Mouse (Mus musculus): ENCODE data around the gene Man1c1. TPM values are rescaled to one million over a fixed set of nuclear protein-coding genes. Genes with fewer than 3 reads are reported as not detected.

Man1c1 gene
- polyA plus RNA-seq, 1 experiment from 2014 or later: 1.2 TPM

DNA sequence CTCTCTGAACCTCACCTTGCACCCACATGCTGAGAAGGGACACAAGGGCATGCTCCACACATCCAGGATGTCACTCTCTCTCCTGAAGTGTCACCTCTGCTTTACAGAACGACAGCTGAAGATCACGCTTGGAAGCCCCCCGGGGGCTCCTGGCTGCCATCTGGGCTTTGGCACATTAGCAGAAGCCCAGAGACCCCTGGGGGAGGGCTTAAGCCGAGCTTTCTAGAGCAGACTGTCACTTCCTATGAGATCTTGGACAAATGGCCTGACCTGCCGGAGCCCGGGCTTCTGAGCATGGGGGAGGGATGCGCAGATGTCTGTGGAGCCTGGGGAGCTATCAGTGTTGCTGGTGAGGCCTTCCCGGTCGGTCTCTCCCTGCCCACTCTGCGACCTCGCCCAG is 128.6 kb downstream of the Man1c1 start:
- Histone ChIP-seq H3K27me3 (no peaks in the 10 kb centered on the region), H3K4me3 (replicated peaks) (no peak overlapping the region), H3K27ac (no peak overlapping the region), H3K4me1 (replicated peaks) (peaks cover 15% of the 10 kb centered on the region), H3K4me2 (no peak overlapping the region), H3K9ac (no peak overlapping the region), H3K9me3 (replicated peaks) (no peaks in the 10 kb centered on the region), H3K36me3 (peaks cover 6% of the 10 kb centered on the region; the same call in 1 of the 2 replicates)
- ATAC-seq (ENCODE audit: low read depth) (no peak), DNase-seq (no peak)
- WGBS (ENCODE audit: insufficient replicate concordance): 63% methylated on average over 11 of the region's 11 CpGs

DNA sequence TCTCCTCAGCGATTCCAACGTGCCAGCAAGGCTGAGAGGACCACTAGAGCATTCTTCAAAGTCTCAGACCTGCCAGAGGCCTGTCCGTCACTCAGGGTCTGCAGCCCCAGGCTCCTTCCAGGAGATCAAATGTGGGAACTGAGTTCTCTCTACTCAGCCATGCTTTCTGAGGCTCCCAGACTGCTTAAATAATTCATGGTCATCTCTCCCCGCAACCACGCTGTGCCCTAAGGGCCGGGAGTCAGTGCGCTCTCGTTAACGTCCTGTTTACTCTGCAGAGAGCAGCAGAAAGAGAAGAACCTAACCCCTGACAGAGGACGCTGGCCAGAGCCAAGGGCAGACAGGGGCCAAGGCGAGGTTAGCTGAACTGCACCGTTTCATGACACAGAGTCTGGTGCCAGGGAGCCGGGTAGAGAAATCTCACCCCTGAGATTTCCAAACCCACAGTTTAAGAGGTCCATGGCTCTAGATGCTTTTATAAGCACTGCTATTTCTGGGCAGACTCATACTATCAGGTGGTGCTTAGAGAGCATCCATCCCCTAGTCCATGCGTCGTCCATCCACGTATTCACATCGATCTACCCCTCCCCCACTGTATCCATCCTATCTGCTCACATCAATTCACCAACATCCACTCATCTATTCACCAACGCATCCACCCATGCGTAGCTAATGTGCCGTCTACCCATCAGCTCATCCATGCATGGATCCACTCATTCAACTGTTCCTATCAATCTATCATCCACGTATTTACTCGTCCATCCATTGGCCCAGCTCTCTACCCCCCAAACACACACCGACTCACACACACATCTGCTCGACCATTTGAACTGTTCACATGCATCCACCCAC is 131.4 kb downstream of the Man1c1 start:
- Histone ChIP-seq H3K27ac (no peak overlapping the region), H3K4me3 (replicated peaks) (no peak overlapping the region), H3K27me3 (no peaks in the 10 kb centered on the region), H3K9me3 (replicated peaks) (no peaks in the 10 kb centered on the region), H3K4me2 (no peak overlapping the region), H3K36me3 (peaks cover 6% of the 10 kb centered on the region; the same call in 1 of the 2 replicates), H3K9ac (no peak overlapping the region), H3K4me1 (replicated peaks) (no peaks in the 10 kb centered on the region)
- DNase-seq (no peak), ATAC-seq (ENCODE audit: low read depth) (no peak)
- 75% methylated on average over 24 of the region's 24 CpGs for WGBS (ENCODE audit: insufficient replicate concordance)

- H3K27me3 ChIP-seq: no peaks in the 10 kb centered on the region
- no peak for DNase-seq
Observed at GRCm38 (mm10) chr4:134570704-134571451, 133.2 kb downstream of the Man1c1 start.

GRCm38 (mm10) chr4:134569831-134570230 is 134.3 kb downstream of the Man1c1 start:
- Histone ChIP-seq H3K4me1 (replicated peaks) (no peaks in the 10 kb centered on the region), H3K9ac (no peak overlapping the region), H3K4me3 (replicated peaks) (no peak overlapping the region), H3K9me3 (replicated peaks) (peaks cover 4% of the 10 kb centered on the region; the same call in 1 of the 2 replicates), H3K4me2 (no peak overlapping the region), H3K27me3 (no peaks in the 10 kb centered on the region), H3K36me3 (peaks cover 11% of the 10 kb centered on the region), H3K27ac (no peak overlapping the region)
- WGBS (ENCODE audit: insufficient replicate concordance): 57% methylated on average over 8 of the region's 8 CpGs
- no peak for ATAC-seq (ENCODE audit: low read depth)
- DNase-seq: no peak

More at GRCm38 (mm10) chr4:134570704-134571451, 133.2 kb downstream of the Man1c1 start:
- Histone ChIP-seq H3K4me1 (replicated peaks) (no peaks in the 10 kb centered on the region), H3K9me3 (replicated peaks) (no peaks in the 10 kb centered on the region), H3K9ac (no peak overlapping the region), H3K4me3 (replicated peaks) (no peak overlapping the region), H3K27ac (no peak overlapping the region), H3K36me3 (peaks cover 6% of the 10 kb centered on the region), H3K4me2 (no peak overlapping the region)
- 60% methylated on average over 14 of the region's 14 CpGs for WGBS (ENCODE audit: insufficient replicate concordance)
- no peak for ATAC-seq (ENCODE audit: low read depth)

GRCm38 (mm10) chr4:134569205-134569604 is 134.9 kb downstream of the Man1c1 start:
- Histone ChIP-seq H3K4me1 (replicated peaks) (peaks cover under 1% of the 10 kb centered on the region; the same call in 1 of the 2 replicates), H3K4me3 (replicated peaks) (no peak overlapping the region), H3K27me3 (no peaks in the 10 kb centered on the region), H3K9ac (no peak overlapping the region), H3K4me2 (no peak overlapping the region), H3K9me3 (replicated peaks) (peaks cover 4% of the 10 kb centered on the region; the same call in 1 of the 2 replicates), H3K27ac (no peak overlapping the region), H3K36me3 (peaks cover 16% of the 10 kb centered on the region)
- no peak for ATAC-seq (ENCODE audit: low read depth)
- WGBS (ENCODE audit: insufficient replicate concordance): 65% methylated on average over 6 of the region's 6 CpGs
- no peak for DNase-seq

DNA sequence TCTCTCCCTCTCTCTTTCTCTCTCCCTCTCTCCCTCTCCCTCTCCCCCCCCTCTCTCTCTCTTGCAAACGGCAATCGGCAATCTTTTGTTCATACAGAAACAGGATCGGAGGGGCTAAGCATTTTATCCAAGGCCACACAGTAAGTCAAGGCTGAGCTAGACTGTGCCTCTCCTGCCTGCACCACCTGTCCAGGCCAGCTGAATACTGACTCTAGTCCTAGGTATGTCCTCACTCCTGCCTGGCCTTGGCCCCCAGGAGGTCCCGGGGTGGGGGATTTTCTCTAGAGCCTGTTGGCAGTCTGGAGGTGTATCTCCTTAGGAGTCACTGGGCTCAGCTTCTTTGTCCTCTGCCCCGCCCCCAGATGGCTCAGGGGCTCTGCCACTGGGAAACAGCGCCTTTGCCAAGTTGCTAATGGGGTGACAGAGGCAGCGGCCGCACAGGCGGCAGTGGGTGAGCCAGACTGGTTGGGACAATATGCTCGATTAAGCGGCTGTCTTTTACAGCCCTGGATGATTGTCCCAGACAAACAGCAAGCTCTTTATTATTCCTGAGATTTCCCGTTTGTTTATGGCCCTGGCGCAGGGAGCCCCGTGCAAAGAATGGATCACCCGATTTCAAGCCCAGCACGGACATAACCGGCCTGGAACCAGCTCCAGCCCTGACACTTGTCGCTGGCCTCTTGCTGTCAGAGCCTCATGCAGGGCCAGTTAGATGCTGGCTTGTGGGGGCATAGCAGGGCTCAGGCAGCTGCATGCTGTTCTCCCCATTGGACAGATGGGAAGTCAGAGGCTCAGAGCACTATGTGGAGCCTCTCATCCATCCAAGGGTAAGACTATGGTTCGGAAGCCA is 136.5 kb downstream of the Man1c1 start:
- H3K4me2 ChIP-seq: no peak overlapping the region
- no peaks in the 10 kb centered on the region for H3K27me3 ChIP-seq
- no peak for ATAC-seq (ENCODE audit: low read depth)
- peaks cover 19% of the 10 kb centered on the region for H3K36me3 ChIP-seq
- DNase-seq: no peak
- H3K4me1 ChIP-seq (replicated peaks): peaks cover 10% of the 10 kb centered on the region
- no peak overlapping the region for H3K9ac ChIP-seq
- H3K27ac ChIP-seq: no peak overlapping the region
- H3K9me3 ChIP-seq (replicated peaks): peaks cover 4% of the 10 kb centered on the region; the same call in 1 of the 2 replicates
- no peak overlapping the region for H3K4me3 ChIP-seq (replicated peaks)
- WGBS (ENCODE audit: insufficient replicate concordance): 65% methylated on average over 19 of the region's 19 CpGs

GRCm38 (mm10) chr4:134564093-134564492 is 140.0 kb downstream of the Man1c1 start:
- ATAC-seq (ENCODE audit: low read depth) (no peak), DNase-seq (no peak)
- H3K9me3 ChIP-seq (replicated peaks): peaks cover 4% of the 10 kb centered on the region; the same call in 1 of the 2 replicates
- no peak overlapping the region for H3K27ac ChIP-seq
- H3K4me2 ChIP-seq: no peak overlapping the region
- peaks cover 19% of the 10 kb centered on the region for H3K36me3 ChIP-seq
- 74% methylated on average over 6 of the region's 6 CpGs for WGBS (ENCODE audit: insufficient replicate concordance)
- peaks cover 10% of the 10 kb centered on the region for H3K4me1 ChIP-seq (replicated peaks)
- H3K4me3 ChIP-seq (replicated peaks): no peak overlapping the region
- H3K9ac ChIP-seq: no peak overlapping the region
- H3K27me3 ChIP-seq: no peaks in the 10 kb centered on the region

- Histone ChIP-seq H3K27ac (no peak overlapping the region), H3K4me2 (no peak overlapping the region), H3K36me3 (peaks cover 19% of the 10 kb centered on the region), H3K9ac (no peak overlapping the region), H3K27me3 (no peaks in the 10 kb centered on the region), H3K4me1 (replicated peaks) (peaks cover 10% of the 10 kb centered on the region), H3K4me3 (replicated peaks) (no peak overlapping the region), H3K9me3 (replicated peaks) (peaks cover 4% of the 10 kb centered on the region; the same call in 1 of the 2 replicates)
- ATAC-seq (ENCODE audit: low read depth) (peak; percentile 60), DNase-seq (no peak)
- WGBS (ENCODE audit: insufficient replicate concordance): 50% methylated on average over 16 of the region's 16 CpGs
Observed at GRCm38 (mm10) chr4:134563624-134564023, 140.5 kb downstream of the Man1c1 start.

- no peaks in the 10 kb centered on the region for H3K27me3 ChIP-seq
- DNase-seq: no peak
- no peak overlapping the region for H3K27ac ChIP-seq
- no peak for ATAC-seq (ENCODE audit: low read depth)
- H3K4me1 ChIP-seq (replicated peaks): peaks cover 19% of the 10 kb centered on the region
- no peak overlapping the region for H3K9ac ChIP-seq
- H3K4me2 ChIP-seq: no peak overlapping the region
- H3K36me3 ChIP-seq: peaks cover 19% of the 10 kb centered on the region
- peaks cover 4% of the 10 kb centered on the region; the same call in 1 of the 2 replicates for H3K9me3 ChIP-seq (replicated peaks)
- WGBS (ENCODE audit: insufficient replicate concordance): 63% methylated on average over 2 of the region's 2 CpGs
- no peak overlapping the region for H3K4me3 ChIP-seq (replicated peaks)
Observed at GRCm38 (mm10) chr4:134562014-134562413, 142.1 kb downstream of the Man1c1 start.

GRCm38 (mm10) chr4:134560699-134561098 is 143.4 kb downstream of the Man1c1 start:
- Histone ChIP-seq H3K4me2 (no peak overlapping the region), H3K27me3 (no peaks in the 10 kb centered on the region), H3K27ac (no peak overlapping the region), H3K36me3 (peaks cover 17% of the 10 kb centered on the region), H3K9ac (no peak overlapping the region), H3K9me3 (replicated peaks) (peaks cover 4% of the 10 kb centered on the region; the same call in 1 of the 2 replicates), H3K4me1 (replicated peaks) (peaks cover 19% of the 10 kb centered on the region), H3K4me3 (replicated peaks) (no peak overlapping the region)
- WGBS (ENCODE audit: insufficient replicate concordance): 76% methylated on average over 8 of the region's 8 CpGs
- DNase-seq: no peak
- no peak for ATAC-seq (ENCODE audit: low read depth)

DNA sequence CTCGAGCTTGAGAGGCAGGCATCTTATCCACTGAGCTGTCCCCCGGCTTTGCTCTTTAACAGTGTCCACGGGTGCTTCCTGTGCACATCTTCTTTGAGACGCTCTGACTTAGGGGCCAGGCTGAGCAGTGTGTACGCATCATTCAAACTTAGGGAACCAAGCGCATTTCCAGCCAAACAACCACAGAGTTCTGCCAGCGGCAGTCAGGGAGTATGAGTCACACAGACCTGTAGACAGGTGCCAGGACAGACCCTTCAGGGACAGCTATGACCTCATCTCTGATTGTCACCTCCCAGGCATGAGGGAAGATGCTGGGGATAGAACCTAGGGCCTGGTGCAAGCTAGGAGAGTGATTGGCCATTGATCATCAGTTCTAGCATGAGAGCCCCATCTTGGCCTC is 144.9 kb downstream of the Man1c1 start:
- no peaks in the 10 kb centered on the region for H3K27me3 ChIP-seq
- WGBS (ENCODE audit: insufficient replicate concordance): 54% methylated on average over 7 of the region's 7 CpGs
- no peak for DNase-seq
- H3K9ac ChIP-seq: no peak overlapping the region
- no peak overlapping the region for H3K4me3 ChIP-seq (replicated peaks)
- H3K4me2 ChIP-seq: no peak overlapping the region
- H3K9me3 ChIP-seq (replicated peaks): no peaks in the 10 kb centered on the region
- ATAC-seq (ENCODE audit: low read depth): no peak
- peaks cover 3% of the 10 kb centered on the region for H3K36me3 ChIP-seq
- H3K27ac ChIP-seq: no peak overlapping the region
- peaks cover 18% of the 10 kb centered on the region for H3K4me1 ChIP-seq (replicated peaks)

Measured in liver, embryonic 13.5 days (tissue).